Mouse (Mus musculus) stomach, embryonic 15.5 days (tissue): ENCODE measurements at regions not wholly inside any gene's neighbourhood (a gene's known extent, or its start where the extent isn't known, plus 50 kb on each side); places are given as distances from the start of the nearest gene placed in this dataset.
A peak's percentile ranks its signal among the peaks of the same experiment; 100 is the strongest.

Experiments used
- ATAC-seq: fragments of 200-750 bp; cut with Nextera tagmentation; 2 replicates; pipeline ENCODE4 v1.8.0; 2017; ENCODE audit warnings: low read depth, moderate number of reproducible peaks, moderate TSS enrichment; ENCODE audit not compliant: insufficient read depth, low FRiP score
- H3K27ac ChIP-seq: fragments of 300-500 bp; sonication (generic); 2 replicates; pipeline ENCODE4 v1.5.1; 2015; ENCODE audit warnings: mild to moderate bottlenecking, inconsistent platforms
- H3K27me3 ChIP-seq: fragments of 300-500 bp; sonication (generic); replicated peaks from 2 replicates; pipeline ENCODE4 v1.6.1; 2015; ENCODE audit warnings: inconsistent platforms
- H3K36me3 ChIP-seq: fragments of 300-500 bp; sonication (generic); 2 replicates; pipeline ENCODE4 v1.6.1; 2015; ENCODE audit warnings: inconsistent platforms
- H3K4me1 ChIP-seq: fragments of 300-500 bp; sonication (generic); 2 replicates; pipeline ENCODE4 v1.6.1; 2015; ENCODE audit warnings: inconsistent platforms
- H3K4me2 ChIP-seq: fragments of 300-500 bp; sonication (generic); 2 replicates; pipeline ENCODE4 v1.6.1; 2015; ENCODE audit warnings: mild to moderate bottlenecking, inconsistent platforms
- H3K4me3 ChIP-seq: fragments of 300-500 bp; sonication (generic); replicated peaks from 2 replicates; pipeline ENCODE4 v1.5.1; 2015; ENCODE audit warnings: inconsistent platforms
- H3K9ac ChIP-seq: fragments of 300-500 bp; sonication (generic); 2 replicates; pipeline ENCODE4 v1.6.1; 2015; ENCODE audit warnings: inconsistent platforms
- H3K9me3 ChIP-seq: fragments of 300-500 bp; sonication (generic); 2 replicates; pipeline ENCODE4 v1.6.1; 2016; ENCODE audit warnings: inconsistent platforms
- WGBS: fragments of 180-500 bp; shearing (Covaris S2); methylation state at CpG from one replicate; pipeline ENCODE4 v1.1.7; 2015; 5-methylcytosine and 5-hydroxymethylcytosine counted together

- WGBS, result 26% methylated on average over 14 of the region's 14 CpGs
- no peak for ATAC-seq
- Histone ChIP-seq H3K9ac (no peak overlapping the region), H3K4me1 (no peaks in the 10 kb centered on the region), H3K27me3 (0 out of 2 replicates have a peak, but pooled peaks cover 6% of the 10 kb centered on the region), H3K4me3 (no peak overlapping the region), H3K9me3 (no peaks in the 10 kb centered on the region), H3K27ac (no peak overlapping the region), H3K36me3 (no peaks in the 10 kb centered on the region), H3K4me2 (no peak overlapping the region)
Measured at GRCm38 (mm10) chr1:189989376-189989775, 67.2 kb upstream of the Smyd2 start.

- no peaks in the 10 kb centered on the region for H3K4me1 ChIP-seq
- 0 out of 2 replicates have a peak, but pooled peaks cover 6% of the 10 kb centered on the region for H3K27me3 ChIP-seq
- no peak overlapping the region for H3K4me2 ChIP-seq
- no peak overlapping the region for H3K27ac ChIP-seq
- WGBS, result 90% methylated on average over 3 of the region's 3 CpGs
- ATAC-seq, result no peak
- H3K36me3 ChIP-seq, result no peaks in the 10 kb centered on the region
- H3K4me3 ChIP-seq, result no peak overlapping the region
- H3K9me3 ChIP-seq, result no peaks in the 10 kb centered on the region
- no peak overlapping the region for H3K9ac ChIP-seq
Measured at GRCm38 (mm10) chr1:189988864-189989263, 66.7 kb upstream of the Smyd2 start.

GRCm38 (mm10) chr1:189985516-189986205 lies 63.5 kb upstream of the Smyd2 start:
- H3K9ac ChIP-seq, result no peak overlapping the region
- H3K4me1 ChIP-seq, result no peaks in the 10 kb centered on the region
- no peaks in the 10 kb centered on the region for H3K9me3 ChIP-seq
- ATAC-seq, result no peak
- H3K4me3 ChIP-seq, result no peak overlapping the region
- no peak overlapping the region for H3K4me2 ChIP-seq
- no peak overlapping the region for H3K27ac ChIP-seq
- 62% methylated on average over 11 of the region's 11 CpGs for WGBS
- 0 out of 2 replicates have a peak, but pooled peaks cover 2% of the 10 kb centered on the region for H3K27me3 ChIP-seq
- no peaks in the 10 kb centered on the region for H3K36me3 ChIP-seq

GRCm38 (mm10) chr1:189978244-189978643 lies 56.1 kb upstream of the Smyd2 start:
- no peaks in the 10 kb centered on the region for H3K9me3 ChIP-seq
- no peak overlapping the region for H3K9ac ChIP-seq
- 85% methylated on average over 10 of the region's 10 CpGs for WGBS
- no peaks in the 10 kb centered on the region for H3K4me1 ChIP-seq
- H3K36me3 ChIP-seq, result no peaks in the 10 kb centered on the region
- H3K27ac ChIP-seq, result no peak overlapping the region
- ATAC-seq, result no peak
- H3K4me3 ChIP-seq, result no peak overlapping the region
- no peak overlapping the region for H3K4me2 ChIP-seq
- H3K27me3 ChIP-seq, result no peaks in the 10 kb centered on the region

- no peak overlapping the region for H3K27ac ChIP-seq
Measured at GRCm38 (mm10) chr1:189975660-189976059, 53.5 kb upstream of the Smyd2 start.

GRCm38 (mm10) chr1:189972790-189973406 lies 50.7 kb upstream of the Smyd2 start:
- Histone ChIP-seq H3K4me3 (no peak overlapping the region), H3K27ac (no peak overlapping the region), H3K36me3 (no peaks in the 10 kb centered on the region), H3K4me1 (0 out of 2 replicates have a peak, but pooled peaks cover 3% of the 10 kb centered on the region), H3K4me2 (peak overlapping the region; percentile 48), H3K9me3 (no peaks in the 10 kb centered on the region), H3K9ac (no peak overlapping the region), H3K27me3 (no peaks in the 10 kb centered on the region)
- peak; percentile 60 for ATAC-seq
- WGBS, result 8% methylated on average over 13 of the region's 13 CpGs

More at GRCm38 (mm10) chr1:189975660-189976059, 53.5 kb upstream of the Smyd2 start:
- Histone ChIP-seq H3K9ac (no peak overlapping the region), H3K27me3 (no peaks in the 10 kb centered on the region), H3K4me1 (0 out of 2 replicates have a peak, but pooled peaks cover 3% of the 10 kb centered on the region), H3K4me3 (no peak overlapping the region), H3K4me2 (no peak overlapping the region), H3K9me3 (no peaks in the 10 kb centered on the region), H3K36me3 (no peaks in the 10 kb centered on the region)
- 88% methylated on average over 9 of the region's 9 CpGs for WGBS
- ATAC-seq, result no peak
